Mouse (Mus musculus): ENCODE results near the gene Slc11a2.
"Not testable (repeated sequence)": the region's sequence is repeated elsewhere in the genome, so short reads cannot be mapped to it uniquely, and the experiment has no call there.

GRCm38 (mm10) chr15:100341314-100341980 lies 83.4 kb downstream of the Slc11a2 start:
- TF ChIP-seq CTCF, EP300 (IDR thresholded peaks at IDR 0.05; ENCODE audit: low read depth): not testable (repeated sequence)

Data from liver, postnatal 0 days (tissue).